Mouse (Mus musculus) liver, embryonic 15.5 days (tissue): ENCODE measurements around the gene Gm3642. TPM values are rescaled to one million over a fixed set of nuclear protein-coding genes. Genes with fewer than 3 reads are reported as not detected.
A peak's percentile ranks its signal among the peaks of the same experiment; 100 is the strongest.
"Not testable (repeated sequence)": the region's sequence is repeated elsewhere in the genome, so short reads cannot be mapped to it uniquely, and the experiment has no call there.

Experiments
- ATAC-seq: fragments of 200-750 bp; cut with Nextera tagmentation; 2 replicates; pipeline ENCODE4 v1.8.0; 2017; ENCODE audit warnings: moderate number of reproducible peaks, mild to moderate bottlenecking, moderate library complexity; ENCODE audit not compliant: insufficient read depth
- H3K27ac ChIP-seq: fragments of 300-500 bp; sonication (generic); replicated peaks from 2 replicates; pipeline ENCODE4 v1.5.1; 2015; ENCODE audit warnings: mild to moderate bottlenecking, inconsistent platforms
- H3K27me3 ChIP-seq: fragments of 300-500 bp; sonication (generic); 2 replicates; pipeline ENCODE4 v1.6.1; 2015; ENCODE audit warnings: mild to moderate bottlenecking, inconsistent platforms
- H3K36me3 ChIP-seq: fragments of 300-500 bp; sonication (generic); replicated peaks from 2 replicates; pipeline ENCODE4 v1.6.1; 2015; ENCODE audit warnings: moderate library complexity, mild to moderate bottlenecking, inconsistent platforms
- H3K4me1 ChIP-seq: fragments of 300-500 bp; sonication (generic); replicated peaks from 2 replicates; pipeline ENCODE4 v1.6.1; 2015; ENCODE audit warnings: inconsistent platforms
- H3K4me2 ChIP-seq: fragments of 300-500 bp; sonication (generic); 2 replicates; pipeline ENCODE4 v1.6.1; 2015; ENCODE audit warnings: moderate library complexity, mild to moderate bottlenecking, inconsistent platforms
- H3K4me3 ChIP-seq: fragments of 300-500 bp; sonication (generic); replicated peaks from 2 replicates; pipeline ENCODE4 v1.5.1; 2015; ENCODE audit warnings: mild to moderate bottlenecking, inconsistent platforms
- H3K9ac ChIP-seq: fragments of 300-500 bp; sonication (generic); 2 replicates; pipeline ENCODE4 v1.6.1; 2015; ENCODE audit warnings: moderate library complexity, mild to moderate bottlenecking, inconsistent platforms
- H3K9me3 ChIP-seq: fragments of 300-500 bp; sonication (generic); replicated peaks from 2 replicates; pipeline ENCODE4 v1.6.1; 2016; ENCODE audit warnings: inconsistent platforms
- WGBS: fragments of 180-500 bp; shearing (Covaris S2); methylation state at CpG from one replicate; pipeline ENCODE4 v1.1.7; 2015; ENCODE audit warnings: mixed read lengths; ENCODE audit not compliant: insufficient replicate concordance; 5-methylcytosine and 5-hydroxymethylcytosine counted together
- polyA plus RNA-seq: library from polyadenylated mRNA; unstranded; fragments of >200 nt; fragmentation: Nextera tagmentation; extraction: Ambion mirVana; gene quantifications from 2 replicates; pipeline ENCODE4 v1.2.1, GENCODE M21; 2015

The Gm3642 gene
- polyA plus RNA-seq = not detected in 2 replicates

DNA sequence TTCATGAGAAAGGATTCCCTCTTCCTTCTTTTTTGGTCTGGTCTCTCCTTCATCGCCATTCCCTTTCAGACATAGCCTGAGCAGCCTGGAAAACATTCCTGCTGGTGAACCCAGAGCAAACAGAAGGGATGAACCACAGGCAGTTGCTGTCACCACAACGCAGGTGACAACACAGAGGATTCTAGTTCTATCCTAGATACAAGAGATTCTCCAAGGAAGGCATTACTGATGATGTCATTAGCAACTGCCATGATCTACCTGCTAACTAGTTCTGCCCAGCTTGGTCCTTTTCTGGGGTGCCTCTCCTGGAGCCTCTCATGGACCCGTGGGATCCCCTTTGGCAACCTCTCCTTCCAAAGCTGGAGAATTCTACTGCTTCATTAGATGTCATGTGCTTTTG lies at the start of gene Gm3642:
Gene Gm3642 (minus strand): TSS at position 101 of the 400 bp plus-strand sequence.
- H3K27ac ChIP-seq, H3K27me3 ChIP-seq, H3K4me3 ChIP-seq, H3K4me1 ChIP-seq, H3K9me3 ChIP-seq, ATAC-seq, H3K9ac ChIP-seq, H3K4me2 ChIP-seq, H3K36me3 ChIP-seq: not testable (repeated sequence)
- no CpG with 5 or more reads among the region's 3 CpGs for WGBS

DNA sequence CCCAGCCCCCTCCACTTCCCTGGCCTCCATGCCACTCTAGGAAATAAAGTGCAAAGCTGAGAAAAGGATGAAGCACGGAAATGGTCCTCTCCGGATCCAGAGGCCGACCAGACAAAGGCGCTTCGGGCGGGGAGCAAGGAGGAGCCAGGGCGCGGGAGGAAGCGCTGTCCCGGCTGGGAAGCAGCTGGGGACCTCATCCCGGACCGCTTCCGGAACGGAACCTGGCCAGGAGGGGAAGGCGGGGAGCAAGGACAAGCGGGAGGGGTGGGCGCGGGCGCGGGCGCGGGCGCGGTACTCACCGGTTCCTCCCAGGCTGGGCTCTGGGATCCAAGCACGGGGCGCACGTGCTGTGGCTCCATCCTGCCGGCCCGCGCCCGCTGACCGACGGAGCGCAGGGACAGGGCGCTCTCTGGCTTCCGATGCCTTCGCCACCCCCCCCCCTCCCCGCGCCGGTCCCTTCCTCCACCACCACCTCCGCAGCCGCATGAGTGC lies 49.5 kb upstream of the Gm3642 start, which contains the start of gene Gm3667:
Gene Gm3667 (minus strand): TSS at position 442 of the 492 bp plus-strand sequence.
- H3K4me3 ChIP-seq, H3K27me3 ChIP-seq, H3K9me3 ChIP-seq, H3K4me1 ChIP-seq, H3K36me3 ChIP-seq, H3K27ac ChIP-seq, H3K9ac ChIP-seq, ATAC-seq: not testable (repeated sequence)
- WGBS = 1% methylated on average over 27 of the region's 43 CpGs
- H3K4me2 ChIP-seq = peak within 1 kb of the TSS; percentile 15; the same call in 1 of the 2 replicates

DNA sequence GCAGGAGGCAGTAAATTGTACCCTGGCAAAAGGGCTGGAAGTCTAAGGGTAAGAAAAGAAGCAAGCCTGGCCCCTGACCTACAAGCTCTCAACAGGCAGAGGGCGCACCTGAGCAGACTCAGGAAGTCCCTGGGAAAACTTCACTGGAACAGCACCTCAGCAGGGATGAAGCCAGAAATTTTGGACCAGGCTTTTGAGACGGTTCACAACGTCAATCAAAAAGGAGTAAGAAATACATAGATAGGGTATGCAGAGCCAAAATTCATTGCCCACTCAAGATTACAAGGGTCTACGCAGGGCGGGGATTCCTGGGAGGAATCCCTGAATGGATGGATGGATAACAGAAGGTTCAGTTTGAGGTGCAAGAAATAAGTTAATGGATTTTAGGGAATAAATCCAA lies 48.7 kb upstream of the Gm3642 start:
- not testable (repeated sequence) for H3K4me2 ChIP-seq, H3K4me3 ChIP-seq, H3K9ac ChIP-seq, ATAC-seq, H3K4me1 ChIP-seq, H3K27me3 ChIP-seq, H3K27ac ChIP-seq, H3K9me3 ChIP-seq, H3K36me3 ChIP-seq
- WGBS = 8% methylated on average over 4 of the region's 5 CpGs

DNA sequence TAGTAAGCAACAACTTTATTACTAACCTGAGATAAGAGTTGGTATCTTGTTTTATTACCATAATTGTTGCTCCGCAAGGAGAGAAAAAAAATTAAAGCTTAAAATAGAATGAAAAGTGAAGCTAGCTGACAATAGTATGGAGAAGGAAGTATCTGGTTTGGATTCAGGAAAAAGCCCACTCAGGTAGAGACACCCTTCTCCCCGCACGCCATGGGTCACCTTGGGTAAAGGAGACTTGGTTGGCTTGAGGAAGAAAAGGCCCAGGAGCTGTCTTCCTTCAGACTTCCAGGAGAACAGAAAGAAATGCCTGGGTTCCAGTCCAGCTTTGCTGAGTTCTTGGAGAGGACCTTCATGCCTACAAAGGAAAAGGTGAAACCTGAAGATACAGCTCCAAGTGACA lies 16.8 kb downstream of the Gm3642 start:
- not testable (repeated sequence) for H3K9ac ChIP-seq, H3K36me3 ChIP-seq, ATAC-seq, H3K27me3 ChIP-seq, H3K4me2 ChIP-seq, H3K9me3 ChIP-seq, H3K27ac ChIP-seq, H3K4me3 ChIP-seq, H3K4me1 ChIP-seq
- 64% methylated on average over 3 of the region's 3 CpGs for whole genome bisulfite sequencing

Other genes with a start within 250 kb of the Gm3642 start
- gene Gm3629, start 249.7 kb downstream of the Gm3642 start, polyA plus RNA-seq = not detected in 2 replicates
- gene Gm3460, start 217.9 kb downstream of the Gm3642 start, polyA plus RNA-seq = not detected in 2 replicates
- gene Gm10251, start 156.1 kb downstream of the Gm3642 start, polyA plus RNA-seq = not detected in 2 replicates
- not detected in 2 replicates for gene Gm8050, start 120.1 kb downstream of the Gm3642 start, polyA plus RNA-seq
- gene Gm3636, start 98.0 kb downstream of the Gm3642 start, polyA plus RNA-seq = 0.05 and 0.18 TPM in 2 replicates
- gene Gm8362, start 65.9 kb downstream of the Gm3642 start, polyA plus RNA-seq = not detected in 2 replicates
- gene Gm3667, start 49.7 kb upstream of the Gm3642 start, polyA plus RNA-seq = not detected in 2 replicates
- not detected in 2 replicates for gene Gm6356, start 133.5 kb upstream of the Gm3642 start, polyA plus RNA-seq
- gene Gm10406, start 187.1 kb upstream of the Gm3642 start, polyA plus RNA-seq = not detected in 2 replicates
- not detected in 2 replicates for gene Gm3685, start 204.7 kb upstream of the Gm3642 start, polyA plus RNA-seq